Mouse (Mus musculus) embryonic fibroblast, embryonic 13.5 days (primary cell): ENCODE results near the gene Rpsa. TPM values are rescaled to one million over a fixed set of nuclear protein-coding genes. Genes with fewer than 3 reads are reported as not detected.
"Not testable (repeated sequence)": the region's sequence is repeated elsewhere in the genome, so short reads cannot be mapped to it uniquely, and the experiment has no call there.

Experiments
- H3K27ac ChIP-seq: 2 replicates; pipeline ENCODE4 v1.5.1; 2012; ENCODE audit warnings: low read length, control low read depth, inconsistent platforms; ENCODE audit not compliant: insufficient read depth
- H3K4me1 ChIP-seq: 2 replicates; pipeline ENCODE4 v1.6.1; 2011; ENCODE audit warnings: low read length; ENCODE audit not compliant: control insufficient read depth, insufficient read depth
- H3K4me3 ChIP-seq: 2 replicates; pipeline ENCODE4 v1.5.1; 2011; ENCODE audit warnings: mild to moderate bottlenecking, control low read depth, low read length; ENCODE audit not compliant: insufficient read depth
- CTCF ChIP-seq: IDR thresholded peaks from 2 replicates; pipeline ENCODE4 v1.5.1; 2011; ENCODE audit warnings: mild to moderate bottlenecking, control low read depth, low read length, moderate library complexity, borderline replicate concordance; ENCODE audit not compliant: insufficient read depth
- POLR2A ChIP-seq: IDR thresholded peaks from 2 replicates; pipeline ENCODE4 v1.6.1; 2011; ENCODE audit warnings: low read depth, mild to moderate bottlenecking, control low read depth, low read length, moderate library complexity
- polyA plus RNA-seq: library from polyadenylated mRNA; stranded (reverse); fragments of >200 nt; gene quantifications from 2 replicates; pipeline ENCODE4 v1.2.4, GENCODE M21; 2011; ENCODE audit warnings: low read depth; ENCODE audit not compliant: missing spikeins, insufficient read length

Rpsa gene
- polyA plus RNA-seq, 1 experiment: 2,643 TPM

DNA sequence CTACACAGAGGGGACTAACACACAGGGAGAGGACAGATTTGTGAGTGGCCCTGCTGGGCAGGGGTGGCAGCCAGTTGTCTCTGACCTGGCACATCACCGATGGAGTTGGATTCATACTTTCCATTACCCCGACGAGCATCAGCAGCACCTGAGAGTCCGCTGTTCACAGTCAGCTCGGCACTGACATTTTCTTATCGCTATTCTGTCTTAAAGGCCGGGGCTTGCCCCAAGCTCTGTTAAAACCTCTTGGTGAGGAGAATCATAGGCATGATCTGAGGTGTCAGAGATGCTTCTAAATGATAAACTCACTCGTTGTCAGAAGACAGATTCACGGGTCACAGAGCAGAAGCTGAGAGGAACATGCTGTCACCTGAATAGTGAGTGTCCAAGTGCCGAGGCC, 36.4 kb upstream of the Rpsa start:
- no peak overlapping the region for H3K27ac ChIP-seq
- no peak for TF ChIP-seq CTCF
- no peaks in the 10 kb centered on the region for H3K4me1 ChIP-seq
- H3K4me3 ChIP-seq: no peak overlapping the region

DNA sequence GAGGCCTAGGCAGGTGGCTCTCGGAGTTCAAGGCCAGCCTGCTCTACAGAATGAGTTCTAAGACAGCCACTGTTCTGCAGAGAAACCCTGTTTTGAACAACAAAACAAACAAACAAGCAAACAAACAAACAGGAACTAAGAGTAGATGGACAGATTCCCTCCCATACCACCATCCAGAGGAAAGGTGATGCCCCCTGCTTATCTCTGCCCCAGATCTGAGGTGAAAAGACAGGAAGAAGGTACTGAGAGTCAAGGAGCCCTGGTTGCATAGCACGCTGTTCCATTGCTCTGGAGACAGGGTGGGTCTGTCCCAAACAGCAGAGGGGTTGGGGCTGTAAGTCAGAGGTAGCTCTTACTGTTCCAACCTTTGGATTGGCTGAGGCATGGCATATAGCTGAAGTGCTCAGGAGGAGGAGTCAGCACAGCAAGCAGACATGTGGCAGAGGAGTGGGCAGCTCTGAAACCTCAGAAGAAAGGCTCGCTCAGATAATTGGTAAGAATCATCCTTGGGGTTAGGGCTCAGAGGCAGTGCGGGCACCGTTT, 35.7 kb upstream of the Rpsa start, which contains the start of gene Ccr8:
Gene Ccr8, plus strand, starts transcription at position 419 of the 543 bp plus-strand sequence.
- no peaks in the 10 kb centered on the region for H3K4me1 ChIP-seq
- no peak within 1 kb of the TSS for H3K4me3 ChIP-seq
- TF ChIP-seq CTCF: no peak
- no peak for TF ChIP-seq POLR2A
- no peak within 1 kb of the TSS for H3K27ac ChIP-seq

DNA sequence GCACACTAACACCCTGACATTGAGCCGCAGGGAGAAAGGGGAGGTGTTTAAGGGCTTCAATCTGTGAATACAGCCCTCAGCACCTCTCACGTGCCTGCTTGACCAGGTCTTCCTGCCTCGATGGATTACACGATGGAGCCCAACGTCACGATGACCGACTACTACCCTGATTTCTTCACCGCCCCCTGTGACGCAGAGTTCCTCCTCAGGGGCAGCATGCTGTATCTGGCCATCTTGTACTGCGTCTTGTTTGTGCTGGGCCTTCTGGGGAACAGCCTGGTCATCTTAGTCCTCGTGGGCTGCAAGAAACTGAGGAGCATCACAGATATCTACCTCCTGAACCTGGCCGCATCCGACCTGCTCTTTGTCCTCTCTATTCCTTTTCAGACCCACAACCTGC, 33.8 kb upstream of the Rpsa start:
- no peak overlapping the region for H3K4me3 ChIP-seq
- no peaks in the 10 kb centered on the region for H3K4me1 ChIP-seq
- no peak overlapping the region for H3K27ac ChIP-seq
- no peak for TF ChIP-seq CTCF
- no peak for TF ChIP-seq POLR2A

DNA sequence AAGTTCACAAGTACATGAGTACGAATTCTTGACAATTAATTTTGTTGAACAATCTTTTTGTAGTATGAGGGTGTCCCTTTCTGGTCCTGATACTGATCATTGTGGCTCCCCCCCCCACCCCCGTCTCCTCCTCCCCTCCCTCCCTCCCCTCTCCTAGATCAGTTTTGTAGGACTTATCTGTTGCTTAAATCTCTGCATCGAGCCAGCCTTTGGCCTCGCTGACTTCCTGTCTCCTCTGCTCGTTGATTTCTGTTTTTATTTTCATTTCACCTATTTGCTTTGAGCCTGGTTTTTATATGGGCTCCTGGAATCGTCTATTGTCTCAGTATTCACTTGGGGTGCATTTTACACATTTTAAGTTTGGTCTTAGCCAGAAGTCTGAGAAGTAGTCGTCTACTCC, 31.6 kb upstream of the Rpsa start:
- Histone ChIP-seq H3K4me1 (no peaks in the 10 kb centered on the region), H3K27ac (no peak overlapping the region), H3K4me3 (no peak overlapping the region)
- no peak for TF ChIP-seq CTCF
- TF ChIP-seq POLR2A: no peak

DNA sequence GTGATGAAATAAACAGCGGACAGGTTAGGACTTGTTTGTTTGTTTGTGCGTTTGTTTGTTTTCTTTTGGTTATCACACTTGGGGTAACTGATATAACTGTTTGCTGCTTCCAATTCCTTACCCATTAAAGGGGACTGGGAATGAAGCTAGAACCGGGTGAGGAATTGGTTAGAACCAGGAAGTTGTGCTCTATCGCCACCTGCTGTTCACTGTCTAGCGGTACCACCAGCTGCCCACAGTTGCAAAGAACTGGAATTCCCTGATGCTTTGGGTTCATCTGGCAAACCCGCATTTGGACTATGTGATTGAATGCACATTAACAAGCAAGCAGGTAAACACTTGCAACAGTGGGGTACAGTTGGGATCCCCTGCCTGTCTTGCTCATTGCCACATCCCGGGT, 28.8 kb upstream of the Rpsa start:
- Histone ChIP-seq H3K4me3 (no peak overlapping the region), H3K4me1 (no peaks in the 10 kb centered on the region), H3K27ac (no peak overlapping the region)
- TF ChIP-seq POLR2A: no peak
- TF ChIP-seq CTCF: peak; percentile 84; the same call in 1 of the 2 replicates

DNA sequence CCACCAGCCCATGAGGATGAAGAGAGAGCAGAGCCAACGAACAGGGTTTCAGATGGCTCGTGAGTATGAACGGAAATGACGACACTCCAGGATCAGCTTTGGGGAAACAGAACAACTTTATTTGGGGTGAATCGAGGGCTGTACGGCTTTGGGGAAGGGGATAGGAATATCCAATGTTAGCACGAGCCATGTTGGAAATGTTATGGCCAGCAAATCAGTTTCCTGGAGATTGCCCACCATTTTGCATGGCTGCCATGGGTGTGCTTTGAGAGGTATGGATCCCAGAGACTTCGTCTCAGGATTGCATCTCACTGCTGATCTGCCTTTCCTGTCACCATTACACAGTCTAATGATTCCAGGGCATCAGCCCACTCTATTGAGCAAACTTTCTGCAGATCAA, 28.2 kb upstream of the Rpsa start:
- Histone ChIP-seq H3K4me3 (no peak overlapping the region), H3K4me1 (no peaks in the 10 kb centered on the region), H3K27ac (no peak overlapping the region)
- TF ChIP-seq POLR2A: no peak
- no peak for TF ChIP-seq CTCF

DNA sequence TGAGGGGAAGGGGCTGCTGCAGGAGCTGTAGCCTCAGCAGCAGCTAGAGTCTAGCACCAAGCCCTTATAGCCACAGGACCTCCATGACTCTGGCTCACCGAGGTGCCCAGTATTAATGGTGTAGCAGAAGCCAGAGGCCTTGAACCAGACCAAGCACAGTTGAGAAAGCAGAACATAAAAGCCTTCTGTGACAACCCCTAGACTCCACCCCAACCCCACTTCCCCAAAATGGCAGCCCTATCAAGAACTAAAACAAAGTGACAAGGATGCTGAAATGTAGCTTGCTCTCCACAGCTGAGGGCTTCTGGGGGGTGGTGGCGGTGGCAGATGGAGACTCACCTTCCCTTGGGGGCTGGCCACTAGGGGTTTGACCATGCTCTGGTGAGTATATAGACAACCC, 26.3 kb upstream of the Rpsa start:
- no peak overlapping the region for H3K4me3 ChIP-seq
- no peaks in the 10 kb centered on the region for H3K4me1 ChIP-seq
- no peak for TF ChIP-seq CTCF
- TF ChIP-seq POLR2A: no peak
- H3K27ac ChIP-seq: no peak overlapping the region

DNA sequence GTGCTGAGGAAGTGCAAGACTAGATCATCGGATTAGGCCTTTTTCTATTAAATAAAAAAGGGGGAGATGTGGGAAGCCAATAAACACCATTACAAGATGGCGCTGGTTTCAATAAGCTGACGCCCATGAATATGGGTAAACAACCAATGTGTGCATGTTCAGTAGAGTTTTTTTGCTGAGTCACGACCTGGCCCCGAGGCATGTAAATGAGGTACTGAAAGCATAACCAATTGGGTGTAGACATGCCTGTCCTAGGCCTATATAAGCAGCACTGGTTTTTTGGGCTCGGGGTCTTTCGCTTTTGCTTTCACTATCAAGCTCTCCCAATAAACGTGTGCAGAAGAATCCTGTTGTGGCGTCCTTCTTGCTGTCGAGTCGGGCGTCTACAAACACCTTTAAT, 18.5 kb upstream of the Rpsa start:
- not testable (repeated sequence) for H3K4me1 ChIP-seq, H3K27ac ChIP-seq, H3K4me3 ChIP-seq

DNA sequence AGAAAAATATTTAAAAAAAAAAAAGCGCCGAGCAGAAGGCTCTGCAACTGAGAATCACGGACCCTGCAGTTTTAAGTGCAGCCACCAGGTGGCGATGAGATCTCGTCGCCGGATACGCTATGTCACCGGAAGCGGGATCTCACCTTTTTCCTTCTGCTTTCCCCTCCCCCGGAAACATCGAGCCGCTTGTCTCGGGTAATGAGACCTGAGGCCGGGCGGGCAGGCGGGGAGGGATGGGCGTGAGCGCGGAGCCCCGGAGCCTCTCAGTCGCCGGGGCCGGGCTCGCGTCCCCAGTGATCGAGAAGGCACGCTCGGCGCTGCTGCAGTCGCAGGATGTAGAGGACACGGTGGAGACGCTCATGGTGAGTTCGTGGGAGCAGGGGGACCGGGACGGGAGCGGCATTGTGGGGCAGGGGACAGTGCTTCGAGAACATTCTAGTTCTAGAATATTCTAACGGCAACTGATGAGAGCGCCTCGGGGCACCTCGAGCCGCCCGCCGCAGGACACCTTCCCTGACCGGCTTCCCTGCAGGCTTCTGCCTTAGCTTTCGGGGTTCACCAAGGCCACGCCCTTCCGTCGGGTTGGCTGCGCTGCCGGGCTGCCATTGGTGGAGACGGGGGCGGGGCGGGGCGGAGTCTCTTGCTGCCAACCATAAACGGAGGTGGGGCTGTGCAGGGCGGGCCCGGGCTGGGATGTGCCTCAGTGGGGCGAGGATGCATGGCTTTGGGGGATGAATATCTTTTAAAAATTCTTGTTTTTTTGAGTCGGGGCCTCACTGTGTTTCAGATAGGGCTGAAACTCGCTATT, 17.1 kb upstream of the Rpsa start, which contains the start of gene Slc25a38:
Gene Slc25a38, plus strand, starts transcription at position 164 of the 808 bp plus-strand sequence.
- Histone ChIP-seq H3K4me1 (no peaks in the 10 kb centered on the region), H3K4me3 (peak within 1 kb of the TSS; percentile 81), H3K27ac (peak within 1 kb of the TSS; percentile 78)
- peak; percentile 78; the same call in 1 of the 2 replicates for TF ChIP-seq CTCF
- peak; percentile 76 for TF ChIP-seq POLR2A

DNA sequence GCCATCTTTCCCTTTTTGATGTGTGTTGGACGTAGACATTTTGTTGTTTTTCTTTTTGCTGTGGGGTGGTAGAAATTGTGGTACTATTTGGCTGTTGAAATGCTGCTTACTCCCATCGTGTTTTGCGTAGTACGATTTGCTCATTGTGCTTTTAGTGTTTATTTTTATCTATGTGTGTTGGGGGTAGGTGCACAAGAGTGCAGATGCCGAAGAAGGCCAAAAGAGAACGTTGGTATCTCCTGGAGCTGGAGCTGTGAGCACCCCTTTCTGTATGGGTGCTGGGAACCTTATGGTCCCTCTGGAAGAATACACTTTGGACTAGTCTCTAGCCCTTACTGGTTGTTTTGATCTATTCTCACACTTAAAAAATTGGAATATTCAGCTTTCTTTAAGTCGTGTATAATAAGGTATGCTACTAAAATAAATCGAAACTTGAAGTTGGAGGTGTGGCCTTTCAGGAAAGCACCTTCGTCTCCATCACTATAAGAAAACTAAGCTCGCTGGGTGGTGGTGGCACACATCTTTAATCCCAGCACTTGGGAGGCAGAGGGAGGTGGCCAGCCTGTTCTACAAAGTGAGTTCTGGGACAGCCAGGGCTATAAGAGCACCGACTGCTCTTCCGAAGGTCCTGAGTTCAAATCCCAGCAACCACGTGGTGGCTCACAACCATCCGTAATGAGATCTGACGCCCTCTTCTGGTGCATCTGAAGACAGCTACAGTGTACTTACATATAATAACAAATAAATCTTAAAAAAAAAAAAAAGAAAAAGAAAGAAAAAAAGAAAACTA, 16.1 kb upstream of the Rpsa start:
- H3K4me1 ChIP-seq: no peaks in the 10 kb centered on the region
- TF ChIP-seq POLR2A (no peak), CTCF (no peak)
- H3K27ac ChIP-seq: peak overlapping the region; percentile 49
- H3K4me3 ChIP-seq: peak overlapping the region; percentile 81
